Mouse (Mus musculus) large intestine, adult 2 months (tissue): ENCODE data around the gene Smim10l1. TPM values are rescaled to one million over a fixed set of nuclear protein-coding genes. Genes with fewer than 3 reads are reported as not detected.

Experiments used
- DNase-seq: peaks from one replicate; pipeline ENCODE4 v3.0.0-alpha.2; 2012; ENCODE audit warnings: low read depth, low spot score
- WGBS: fragments of 180-500 bp; shearing (Covaris S2); methylation state at CpG from one replicate; pipeline ENCODE4 v1.1.7; 2018; 5-methylcytosine and 5-hydroxymethylcytosine counted together
- polyA plus RNA-seq: library from polyadenylated mRNA; depleted of rRNA; stranded (reverse); fragments of >200 nt; gene quantifications from 2 replicates; pipeline ENCODE4 v1.2.3, GENCODE M21; 2012; rRNA removed

The Smim10l1 gene
- 20.6 and 29.5 TPM in 2 replicates for polyA plus RNA-seq

DNA sequence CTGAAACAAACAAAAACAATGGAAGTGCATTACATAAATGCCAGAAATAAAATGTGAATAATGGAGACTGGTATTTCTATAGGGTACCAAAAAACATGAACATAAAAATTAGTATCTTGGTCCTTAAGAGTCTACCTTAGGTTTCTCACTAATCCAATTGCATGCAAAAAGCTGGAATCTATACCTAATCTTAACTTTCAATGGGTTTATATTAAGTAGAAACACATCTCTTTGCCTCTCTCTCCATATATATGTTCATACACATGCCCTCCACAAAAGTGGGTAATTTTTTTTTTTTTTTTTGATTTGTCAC lies at the start of gene Smim10l1:
Gene Smim10l1 (plus strand): TSS at position 301 of the 313 bp plus-strand sequence.
- no peak for DNase-seq

DNA sequence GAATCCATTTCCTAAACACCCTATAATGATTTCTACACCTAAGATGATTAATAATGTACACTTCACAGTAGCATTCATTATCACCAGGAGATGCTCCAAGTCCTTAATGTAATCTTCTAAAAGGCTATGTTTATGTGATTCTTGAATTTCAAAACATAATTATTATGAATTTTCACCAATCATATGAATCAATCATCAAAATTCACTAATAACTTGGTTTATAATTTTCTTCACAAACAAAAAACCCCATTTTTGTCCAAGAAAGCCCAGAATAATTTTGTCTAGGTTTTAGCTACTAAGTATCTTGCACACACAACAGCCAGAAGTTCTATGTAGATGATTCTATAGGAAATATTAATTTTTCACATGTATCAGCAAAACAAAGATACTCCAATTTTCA lies 49.0 kb upstream of the Smim10l1 start, which contains the start of gene Tas2r140:
Gene Tas2r140 (minus strand): TSS at position 101 of the 400 bp plus-strand sequence.
- no peak for DNase-seq

DNA sequence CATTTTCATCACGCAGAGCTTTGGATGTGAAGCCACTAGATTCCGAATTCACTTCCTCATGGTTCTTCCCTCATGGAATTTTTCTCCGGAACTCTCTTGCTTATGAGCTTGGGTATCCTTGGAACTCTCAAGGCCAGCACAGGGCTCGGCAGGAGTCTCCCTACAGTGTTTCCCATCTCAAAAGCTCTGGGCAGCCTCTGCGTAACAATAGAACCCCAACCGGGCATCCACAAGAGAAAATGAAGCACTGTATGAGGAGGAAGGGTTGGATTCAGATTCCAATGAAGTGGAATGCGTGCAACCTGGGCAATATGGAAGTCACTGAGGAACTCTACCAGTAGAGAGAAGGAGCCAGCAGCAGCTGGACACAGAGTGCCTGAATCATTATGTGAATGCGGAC lies 12.5 kb upstream of the Smim10l1 start:
- no peak for DNase-seq
- WGBS, result 90% methylated on average over 8 of the region's 8 CpGs

DNA sequence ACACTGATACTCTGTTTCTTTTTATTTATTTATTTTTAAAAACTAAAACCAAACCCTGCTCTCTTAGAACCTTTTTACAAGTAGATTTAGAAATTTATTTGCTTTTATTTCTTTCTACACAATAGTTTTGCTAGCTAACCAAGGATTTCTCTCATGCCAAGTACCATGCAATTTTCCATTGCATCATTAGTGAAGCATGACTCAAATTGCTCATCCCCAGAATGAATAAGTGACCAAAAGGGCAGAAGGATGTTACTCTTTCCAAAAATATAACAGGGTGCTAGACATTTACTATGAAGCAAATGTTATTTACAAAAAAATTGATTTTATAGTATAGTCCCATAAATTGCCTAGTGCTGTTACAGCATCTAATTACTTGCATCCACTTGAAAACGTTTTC lies 2.3 kb upstream of the Smim10l1 start:
- no peak for DNase-seq
- 53% methylated on average over 1 of the region's 1 CpGs for WGBS

DNA sequence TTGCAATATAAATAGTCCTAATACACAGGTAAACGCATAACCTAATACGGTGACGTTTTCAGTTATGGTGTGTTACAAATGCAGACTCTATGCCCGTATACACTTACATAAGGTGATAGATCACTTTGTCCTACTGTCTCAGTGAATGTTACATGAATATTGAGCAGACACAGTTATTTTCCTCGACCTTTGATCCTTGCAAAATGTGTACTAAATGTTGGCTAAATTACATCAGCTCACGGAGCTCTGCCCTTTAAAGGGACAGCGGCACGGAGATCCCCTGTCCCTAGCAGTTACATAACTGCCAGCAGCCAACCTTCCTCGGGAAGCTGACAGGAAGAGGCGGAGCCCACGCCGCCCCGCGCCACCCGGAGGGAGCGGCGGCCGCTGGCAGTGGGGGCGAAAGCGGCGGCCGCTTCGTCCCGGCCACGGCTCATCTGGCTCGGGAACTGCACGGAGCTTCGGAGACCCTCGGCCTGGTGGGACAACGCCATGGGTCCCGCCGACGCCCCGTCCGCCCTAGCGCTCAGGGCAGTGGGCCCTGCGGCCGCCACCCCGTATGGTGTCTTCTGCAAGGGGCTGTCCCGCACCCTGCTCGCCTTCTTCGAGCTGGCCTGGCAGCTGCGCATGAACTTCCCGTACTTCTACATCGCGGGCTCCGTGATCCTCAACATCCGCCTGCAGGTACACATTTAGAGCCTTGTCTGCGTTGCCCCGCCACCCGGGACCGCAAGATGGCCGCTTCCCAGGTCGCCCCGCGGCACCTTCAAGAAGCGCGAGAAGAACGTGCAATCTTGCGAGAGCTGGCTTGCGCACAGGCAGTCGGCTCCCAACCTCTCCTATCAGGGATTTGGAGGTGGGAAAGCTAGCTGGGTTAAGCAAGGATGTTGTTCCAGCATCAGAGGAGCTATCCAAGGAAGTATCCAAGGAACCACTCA lies 482 bp downstream of the Smim10l1 start:
- 1% methylated on average over 61 of the region's 62 CpGs for WGBS
- peak; percentile 66 for DNase-seq

Other genes starting within 250 kb of the Smim10l1 start
- not detected in 2 replicates for gene Tas2r116, start 249.5 kb upstream of the Smim10l1 start, polyA plus RNA-seq
- gene Tas2r110, start 236.9 kb upstream of the Smim10l1 start, polyA plus RNA-seq, result not detected in 2 replicates
- gene Tas2r113, start 211.9 kb upstream of the Smim10l1 start, polyA plus RNA-seq, result not detected in 2 replicates
- gene Tas2r125, start 195.3 kb upstream of the Smim10l1 start, polyA plus RNA-seq, result not detected in 2 replicates
- not detected in 2 replicates for gene Tas2r129, start 153.8 kb upstream of the Smim10l1 start, polyA plus RNA-seq
- not detected in 2 replicates for gene Tas2r131, start 147.0 kb upstream of the Smim10l1 start, polyA plus RNA-seq
- gene Tas2r109, start 123.9 kb upstream of the Smim10l1 start, polyA plus RNA-seq, result not detected in 2 replicates
- not detected in 2 replicates for gene Tas2r103, start 67.8 kb upstream of the Smim10l1 start, polyA plus RNA-seq
- gene Tas2r140, start 49.1 kb upstream of the Smim10l1 start, polyA plus RNA-seq, result not detected in 2 replicates
- not detected in 2 replicates for gene 5530400C23Rik, start 187.3 kb downstream of the Smim10l1 start, polyA plus RNA-seq